Mouse (Mus musculus) erythroblast, embryonic 14.5 days (primary cell): ENCODE measurements around the gene Col4a3.

ENCODE experiments used
- GATA1 ChIP-seq: IDR thresholded peaks from 2 replicates; pipeline ENCODE4 v1.6.1; 2012; ENCODE audit warnings: low read length, inconsistent platforms, mixed read lengths
- TAL1 ChIP-seq: IDR thresholded peaks from 3 replicates; pipeline ENCODE4 v1.6.1; 2012; ENCODE audit warnings: low read length, inconsistent platforms, mixed read lengths

DNA sequence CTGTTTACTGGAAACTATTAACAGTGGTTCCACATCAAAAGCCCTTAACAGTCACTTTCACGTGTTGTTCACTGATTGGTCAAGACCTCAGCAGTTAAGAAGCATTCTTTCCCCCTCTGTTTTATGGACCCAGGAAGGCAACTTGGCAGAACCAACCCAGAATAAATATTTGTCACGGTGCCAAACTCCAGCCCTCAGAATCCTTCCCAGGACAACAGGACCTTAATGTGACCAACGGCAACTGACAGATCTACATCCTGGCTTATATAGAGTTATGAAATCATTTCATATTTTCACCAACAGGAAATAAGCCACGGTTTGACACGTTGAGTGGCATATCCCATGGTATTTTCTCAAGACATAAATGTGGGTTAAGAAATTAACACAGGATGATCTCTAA is 46.7 kb upstream of the Col4a3 start:
- TF ChIP-seq TAL1 (no peak), GATA1 (no peak)
